Mouse (Mus musculus) limb, embryonic 10.5 days (tissue): ENCODE results near the gene Gm3532. TPM values are rescaled to one million over a fixed set of nuclear protein-coding genes. Genes with fewer than 3 reads are reported as not detected.
"Not testable (repeated sequence)": the region's sequence is repeated elsewhere in the genome, so short reads cannot be mapped to it uniquely, and the experiment has no call there.

Experiments
- DNase-seq: peaks from one replicate; pipeline ENCODE4 v3.0.0-alpha.2; 2017; ENCODE audit warnings: low spot score
- H3K27ac ChIP-seq: fragments of 300-500 bp; sonication (generic); 2 replicates; pipeline ENCODE4 v1.5.1; 2016; ENCODE audit warnings: mild to moderate bottlenecking
- H3K27me3 ChIP-seq: fragments of 300-500 bp; sonication (generic); 2 replicates; pipeline ENCODE4 v1.6.1; 2016; ENCODE audit warnings: low read depth, mild to moderate bottlenecking; ENCODE audit not compliant: poor library complexity, severe bottlenecking
- H3K36me3 ChIP-seq: fragments of 300-500 bp; sonication (generic); 2 replicates; pipeline ENCODE4 v1.6.1; 2016; ENCODE audit warnings: mild to moderate bottlenecking, moderate library complexity
- H3K4me1 ChIP-seq: fragments of 300-500 bp; sonication (generic); 2 replicates; pipeline ENCODE4 v1.6.1; 2016
- H3K4me3 ChIP-seq: fragments of 300-500 bp; sonication (generic); 2 replicates; pipeline ENCODE4 v1.5.1; 2016; ENCODE audit warnings: mild to moderate bottlenecking, moderate library complexity
- H3K9me3 ChIP-seq: fragments of 300-500 bp; sonication (generic); replicated peaks from 2 replicates; pipeline ENCODE4 v1.6.1; 2016; ENCODE audit warnings: mild to moderate bottlenecking
- WGBS: fragments of 180-500 bp; shearing (Covaris S2); methylation state at CpG from one replicate; pipeline ENCODE4 v1.1.7; 2016; 5-methylcytosine and 5-hydroxymethylcytosine counted together
- polyA plus RNA-seq: library from polyadenylated mRNA; unstranded; fragments of >200 nt; fragmentation: Nextera tagmentation; extraction: Ambion mirVana; gene quantifications from 2 replicates; pipeline ENCODE4 v1.2.1, GENCODE M21; 2016

Gene Gm3532
- polyA plus RNA-seq = not detected in 2 replicates

DNA sequence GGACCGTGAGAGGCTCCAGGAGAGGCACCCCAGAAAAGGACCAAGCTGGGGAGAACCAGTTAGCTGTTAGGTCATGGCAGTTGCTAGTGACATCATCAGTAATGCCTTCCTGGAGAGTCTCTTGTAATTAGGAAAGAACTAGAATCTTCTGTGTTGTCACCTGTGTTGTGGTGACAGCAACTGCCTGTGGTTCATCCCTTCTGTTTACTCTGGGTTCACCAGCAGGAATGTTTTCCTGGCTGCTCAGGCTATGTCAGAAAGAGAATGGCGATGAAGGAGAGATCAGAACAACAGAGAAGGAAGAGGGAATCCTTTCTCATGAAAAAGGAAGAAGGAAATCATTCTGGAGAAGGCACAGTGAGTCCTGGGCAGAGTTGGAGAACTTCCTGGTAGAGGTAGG lies at the start of gene Gm3532:
Gene Gm3532, plus strand, starts transcription at position 301 of the 400 bp plus-strand sequence.
- not testable (repeated sequence) for H3K4me3 ChIP-seq, H3K4me1 ChIP-seq, H3K27ac ChIP-seq, DNase-seq, H3K9me3 ChIP-seq, H3K36me3 ChIP-seq, H3K27me3 ChIP-seq
- WGBS = no CpG with 5 or more reads among the region's 2 CpGs

DNA sequence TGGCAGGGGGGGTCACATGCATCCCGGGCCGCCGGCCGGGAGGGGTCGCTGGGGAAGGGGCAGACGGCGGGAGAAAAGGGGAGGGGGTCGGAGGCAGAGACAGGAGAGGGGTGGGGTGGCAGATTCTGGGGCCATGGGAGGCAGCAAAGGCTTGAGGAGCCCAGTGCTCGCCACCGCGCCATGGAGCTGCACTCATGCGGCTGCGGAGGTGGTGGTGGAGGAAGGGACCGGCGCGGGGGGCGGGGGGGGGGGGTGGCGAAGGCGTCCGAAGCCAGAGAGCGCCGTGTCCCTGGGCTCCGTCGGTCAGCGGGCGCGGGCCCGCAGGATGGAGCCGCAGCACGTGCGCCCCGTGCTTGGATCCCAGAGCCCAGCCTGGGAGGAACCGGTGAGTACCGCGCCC lies 36.9 kb upstream of the Gm3532 start, which contains the start of gene Gm3488:
Gene Gm3488, plus strand, starts transcription at position 301 of the 400 bp plus-strand sequence.
- DNase-seq, H3K4me3 ChIP-seq, H3K27ac ChIP-seq, H3K36me3 ChIP-seq, H3K27me3 ChIP-seq, H3K4me1 ChIP-seq, H3K9me3 ChIP-seq: not testable (repeated sequence)
- WGBS = no CpG with 5 or more reads among the region's 35 CpGs

Other genes with a start within 250 kb of the Gm3532 start
- not detected in 2 replicates for gene Gm3542, start 203.6 kb upstream of the Gm3532 start, polyA plus RNA-seq
- not detected in 2 replicates for gene Gm3500, start 149.4 kb upstream of the Gm3532 start, polyA plus RNA-seq
- gene Gm3194, start 83.0 kb upstream of the Gm3532 start, polyA plus RNA-seq = 0.54 and 0.63 TPM in 2 replicates
- gene Gm8246, start 60.7 kb upstream of the Gm3532 start, polyA plus RNA-seq = not detected in 2 replicates
- not detected in 2 replicates for gene Gm3187, start 54.3 kb upstream of the Gm3532 start, polyA plus RNA-seq
- 0.94 and 1.1 TPM in 2 replicates for gene Gm3488, start 36.8 kb upstream of the Gm3532 start, polyA plus RNA-seq
- not detected in 2 replicates for gene Gm8265, start 94.5 kb downstream of the Gm3532 start, polyA plus RNA-seq
- gene Gm9603, start 149.0 kb downstream of the Gm3532 start, polyA plus RNA-seq = not detected in 2 replicates
- 0.41 TPM in 1 of 2 replicates, not detected in the other for gene Gm3373, start 203.1 kb downstream of the Gm3532 start, polyA plus RNA-seq